Mouse (Mus musculus): ENCODE results near the gene Dpysl5. TPM values are rescaled to one million over a fixed set of nuclear protein-coding genes. Genes with fewer than 3 reads are reported as not detected.

Dpysl5 gene
- polyA plus RNA-seq, 1 experiment from 2014 or later = 109 TPM

GRCm38 (mm10) chr5:30738127-30738828, 26.9 kb downstream of the Dpysl5 start:
- Histone ChIP-seq H3K4me1 (peaks cover 61% of the 10 kb centered on the region), H3K9ac (no peak overlapping the region), H3K4me3 (replicated peaks) (no peak overlapping the region), H3K36me3 (replicated peaks) (peaks cover 16% of the 10 kb centered on the region; the same call in 1 of the 2 replicates), H3K9me3 (no peaks in the 10 kb centered on the region), H3K4me2 (peak overlapping the region; percentile 8; the same call in 1 of the 2 replicates), H3K27ac (peak overlapping the region; percentile 61), H3K27me3 (no peaks in the 10 kb centered on the region)
- WGBS = 50% methylated on average over 10 of the region's 10 CpGs
- peak; percentile 42; the same call in 1 of the 2 replicates for ATAC-seq (ENCODE audit: low FRiP score)

DNA sequence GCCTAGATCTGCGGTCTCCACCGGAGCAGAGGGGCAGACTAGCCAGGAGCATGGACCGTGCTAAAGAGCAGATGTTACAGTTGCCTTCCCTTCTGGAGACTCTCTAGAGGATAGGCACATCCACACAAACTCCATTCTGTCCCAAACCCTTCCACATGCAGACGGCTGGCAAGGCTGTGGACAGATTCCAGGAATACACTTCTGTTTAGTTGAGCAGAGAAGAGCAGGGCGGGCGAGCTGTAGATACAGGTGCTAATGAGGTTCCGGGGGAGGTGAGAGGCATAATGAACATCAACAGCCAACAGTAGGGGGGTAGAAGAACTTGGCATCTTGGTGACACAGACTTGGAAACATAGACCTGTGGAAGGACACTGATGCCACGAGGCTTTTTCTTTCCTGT, 28.2 kb downstream of the Dpysl5 start:
- 67% methylated on average over 8 of the region's 8 CpGs for WGBS
- Histone ChIP-seq H3K4me3 (replicated peaks) (no peak overlapping the region), H3K27ac (0 out of 2 replicates have a peak overlapping the region, but pooled peaks have one; percentile 9), H3K9me3 (no peaks in the 10 kb centered on the region), H3K27me3 (no peaks in the 10 kb centered on the region), H3K4me1 (peaks cover 51% of the 10 kb centered on the region), H3K4me2 (no peak overlapping the region), H3K9ac (no peak overlapping the region), H3K36me3 (replicated peaks) (peaks cover 22% of the 10 kb centered on the region)
- no peak for ATAC-seq (ENCODE audit: low FRiP score)

GRCm38 (mm10) chr5:30749582-30750311, 38.4 kb downstream of the Dpysl5 start:
- 69% methylated on average over 12 of the region's 12 CpGs for WGBS
- Histone ChIP-seq H3K27ac (0 out of 2 replicates have a peak overlapping the region, but pooled peaks have one; percentile 56), H3K9ac (no peak overlapping the region), H3K4me2 (no peak overlapping the region), H3K9me3 (no peaks in the 10 kb centered on the region), H3K27me3 (no peaks in the 10 kb centered on the region), H3K36me3 (replicated peaks) (peaks cover 95% of the 10 kb centered on the region), H3K4me1 (peaks cover 8% of the 10 kb centered on the region), H3K4me3 (replicated peaks) (no peak overlapping the region)
- ATAC-seq (ENCODE audit: low FRiP score) = no peak

- Histone ChIP-seq H3K4me1 (peaks cover 8% of the 10 kb centered on the region), H3K36me3 (replicated peaks) (peaks cover 90% of the 10 kb centered on the region), H3K9ac (no peak overlapping the region), H3K4me2 (no peak overlapping the region), H3K27me3 (no peaks in the 10 kb centered on the region), H3K27ac (no peak overlapping the region), H3K9me3 (no peaks in the 10 kb centered on the region), H3K4me3 (replicated peaks) (no peak overlapping the region)
- 88% methylated on average over 5 of the region's 5 CpGs for WGBS
- ATAC-seq (ENCODE audit: low FRiP score) = no peak
Measured at GRCm38 (mm10) chr5:30751071-30751470, 39.7 kb downstream of the Dpysl5 start.

- no peaks in the 10 kb centered on the region for H3K9me3 ChIP-seq
- no peak overlapping the region for H3K27ac ChIP-seq
- no peak for ATAC-seq (ENCODE audit: low FRiP score)
- no peak overlapping the region for H3K4me2 ChIP-seq
- H3K9ac ChIP-seq = no peak overlapping the region
- no peak overlapping the region for H3K4me3 ChIP-seq (replicated peaks)
- peaks cover 73% of the 10 kb centered on the region for H3K36me3 ChIP-seq (replicated peaks)
- H3K4me1 ChIP-seq = peaks cover 8% of the 10 kb centered on the region
- WGBS = 89% methylated on average over 4 of the region's 4 CpGs
- no peaks in the 10 kb centered on the region for H3K27me3 ChIP-seq
Measured at GRCm38 (mm10) chr5:30753128-30753527, 41.8 kb downstream of the Dpysl5 start.

DNA sequence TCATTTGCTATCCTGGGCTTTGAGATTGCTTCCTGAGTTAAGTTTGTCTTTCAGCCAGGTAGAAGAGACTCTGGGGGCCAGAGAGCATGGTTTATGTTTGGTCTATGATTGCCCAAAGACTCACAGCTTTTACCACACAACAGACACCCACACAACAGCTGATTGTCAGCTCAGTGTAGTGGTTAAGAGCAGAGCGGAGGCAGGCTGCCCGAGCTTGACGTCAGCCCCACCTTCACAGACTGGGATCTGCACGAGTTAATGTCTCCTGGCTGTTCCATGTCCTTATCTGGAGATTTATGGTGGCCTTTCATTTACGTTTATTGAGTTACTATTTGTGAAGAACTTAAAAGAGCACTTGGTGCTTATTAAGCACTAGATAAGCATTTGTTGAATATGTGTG, 43.9 kb downstream of the Dpysl5 start:
- H3K27me3 ChIP-seq = no peaks in the 10 kb centered on the region
- H3K4me3 ChIP-seq (replicated peaks) = no peak overlapping the region
- 90% methylated on average over 5 of the region's 5 CpGs for WGBS
- no peak overlapping the region for H3K4me2 ChIP-seq
- H3K9ac ChIP-seq = no peak overlapping the region
- no peaks in the 10 kb centered on the region for H3K9me3 ChIP-seq
- H3K36me3 ChIP-seq (replicated peaks) = peaks cover 52% of the 10 kb centered on the region
- ATAC-seq (ENCODE audit: low FRiP score) = no peak
- H3K4me1 ChIP-seq = peaks cover under 1% of the 10 kb centered on the region; the same call in 1 of the 2 replicates
- H3K27ac ChIP-seq = no peak overlapping the region

DNA sequence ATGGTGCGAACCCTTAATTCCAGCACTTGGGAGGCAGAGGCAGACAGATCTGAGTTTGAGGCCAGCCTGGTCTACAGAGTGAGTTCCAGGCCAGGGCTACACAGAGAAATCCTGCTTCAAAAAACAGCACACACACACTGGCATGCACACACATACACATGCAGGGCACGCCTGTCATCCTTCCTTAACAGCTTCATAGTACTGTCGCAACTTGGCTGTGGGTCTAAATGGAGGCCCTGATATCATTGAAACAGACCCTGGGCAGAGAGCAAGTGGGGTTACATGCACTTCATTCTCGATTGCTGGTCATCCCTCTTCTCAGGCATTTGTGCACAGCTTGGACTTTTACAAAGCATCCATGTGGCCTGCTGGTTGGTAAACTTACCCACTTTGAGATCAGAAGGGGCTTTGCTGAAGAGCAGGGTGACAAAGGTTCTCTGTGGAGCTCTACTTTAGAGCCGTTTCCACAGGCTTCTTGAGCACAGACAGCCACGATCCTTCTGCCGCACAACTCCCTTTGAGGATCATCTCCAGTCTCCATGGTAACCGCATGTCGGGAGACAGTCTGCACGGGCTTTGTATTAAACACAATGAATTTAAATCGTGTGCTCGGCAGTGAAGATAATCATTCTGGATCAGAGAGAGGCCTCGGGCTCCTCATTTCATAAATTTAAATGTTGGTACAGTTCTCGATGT, 51.6 kb downstream of the Dpysl5 start:
- Histone ChIP-seq H3K4me1 (peaks cover 51% of the 10 kb centered on the region), H3K4me3 (replicated peaks) (no peak overlapping the region), H3K9ac (peak overlapping the region; percentile 33; the same call in 1 of the 2 replicates), H3K4me2 (peak overlapping the region; percentile 19), H3K27me3 (no peaks in the 10 kb centered on the region), H3K9me3 (no peaks in the 10 kb centered on the region), H3K27ac (peak overlapping the region; percentile 88), H3K36me3 (replicated peaks) (peaks cover 15% of the 10 kb centered on the region)
- peak; percentile 88 for ATAC-seq (ENCODE audit: low FRiP score)
- WGBS = 38% methylated on average over 14 of the region's 14 CpGs

DNA sequence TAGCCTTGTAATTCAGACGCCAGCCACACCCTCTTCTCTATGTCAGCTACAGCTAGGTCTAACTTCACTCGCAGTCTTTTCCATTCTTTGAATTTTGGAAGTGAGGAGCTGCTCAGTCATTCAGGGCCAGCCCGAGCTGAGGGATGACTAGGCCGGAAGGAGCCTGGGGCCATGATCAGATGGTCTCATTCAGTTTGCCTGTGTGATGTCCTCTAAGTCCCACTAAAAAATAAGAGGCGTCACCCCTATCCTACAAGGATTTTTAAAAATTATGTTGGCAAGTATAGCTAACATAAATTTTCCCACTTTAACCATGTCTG, 52.1 kb downstream of the Dpysl5 start:
- peak; percentile 59 for ATAC-seq (ENCODE audit: low FRiP score)
- Histone ChIP-seq H3K4me2 (no peak overlapping the region), H3K36me3 (replicated peaks) (peaks cover 15% of the 10 kb centered on the region), H3K27me3 (no peaks in the 10 kb centered on the region), H3K4me3 (replicated peaks) (no peak overlapping the region), H3K27ac (peak overlapping the region; percentile 88), H3K9me3 (no peaks in the 10 kb centered on the region), H3K4me1 (peaks cover 56% of the 10 kb centered on the region), H3K9ac (peak overlapping the region; percentile 33; the same call in 1 of the 2 replicates)
- WGBS = 55% methylated on average over 5 of the region's 5 CpGs

DNA sequence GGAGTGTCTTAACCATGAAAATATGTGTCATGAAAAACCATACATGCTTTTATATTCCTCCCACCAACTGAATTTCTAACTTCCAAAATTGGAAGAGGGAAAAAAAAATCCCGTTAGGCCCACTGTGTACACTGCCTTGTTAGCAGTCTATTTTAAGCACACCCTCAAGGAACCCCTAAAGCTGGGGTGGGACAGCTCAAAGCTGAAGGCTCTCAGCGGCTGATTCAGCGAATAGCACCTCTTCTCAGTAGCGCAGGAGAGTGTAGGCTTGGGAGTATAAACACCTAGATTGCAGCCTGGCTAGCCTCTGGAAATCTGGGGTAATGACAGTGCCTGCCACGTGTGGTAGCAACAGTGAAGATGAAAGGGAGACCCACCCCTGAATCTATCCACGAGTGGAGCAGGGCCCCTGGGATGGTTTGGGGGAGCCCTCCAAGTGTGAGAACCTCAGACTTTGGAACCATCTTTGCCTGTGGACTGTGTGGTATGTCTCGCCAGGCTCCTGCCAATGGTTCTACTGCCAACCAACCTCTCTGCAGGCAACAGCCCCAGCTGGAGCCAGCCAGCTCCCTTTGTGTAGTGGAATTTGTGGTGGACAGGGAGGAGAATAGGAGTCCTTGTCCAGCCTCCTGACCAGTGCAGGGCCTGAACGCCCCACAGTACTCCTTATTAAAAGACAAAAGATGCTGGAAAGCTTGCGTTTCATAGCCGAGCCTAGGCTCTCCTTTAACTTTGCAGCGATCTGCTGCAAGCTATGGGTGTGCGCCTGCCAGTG, 54.4 kb downstream of the Dpysl5 start:
- Histone ChIP-seq H3K4me3 (replicated peaks) (no peak overlapping the region), H3K36me3 (replicated peaks) (peaks cover 15% of the 10 kb centered on the region), H3K9me3 (no peaks in the 10 kb centered on the region), H3K4me1 (peaks cover 65% of the 10 kb centered on the region), H3K27ac (peak overlapping the region; percentile 56; the same call in 1 of the 2 replicates), H3K4me2 (no peak overlapping the region), H3K27me3 (no peaks in the 10 kb centered on the region), H3K9ac (no peak overlapping the region)
- 70% methylated on average over 12 of the region's 12 CpGs for WGBS
- no peak for ATAC-seq (ENCODE audit: low FRiP score)

- no peaks in the 10 kb centered on the region for H3K9me3 ChIP-seq
- H3K27me3 ChIP-seq = no peaks in the 10 kb centered on the region
- ATAC-seq (ENCODE audit: low FRiP score) = peak; percentile 10; the same call in 1 of the 2 replicates
- H3K4me3 ChIP-seq (replicated peaks) = no peak overlapping the region
- WGBS = 77% methylated on average over 4 of the region's 4 CpGs
- peaks cover 59% of the 10 kb centered on the region for H3K4me1 ChIP-seq
- no peak overlapping the region for H3K4me2 ChIP-seq
- H3K9ac ChIP-seq = peak overlapping the region; percentile 21; the same call in 1 of the 2 replicates
- H3K27ac ChIP-seq = peak overlapping the region; percentile 63
- peaks cover 15% of the 10 kb centered on the region for H3K36me3 ChIP-seq (replicated peaks)
Measured at GRCm38 (mm10) chr5:30768082-30768481, 56.7 kb downstream of the Dpysl5 start.

DNA sequence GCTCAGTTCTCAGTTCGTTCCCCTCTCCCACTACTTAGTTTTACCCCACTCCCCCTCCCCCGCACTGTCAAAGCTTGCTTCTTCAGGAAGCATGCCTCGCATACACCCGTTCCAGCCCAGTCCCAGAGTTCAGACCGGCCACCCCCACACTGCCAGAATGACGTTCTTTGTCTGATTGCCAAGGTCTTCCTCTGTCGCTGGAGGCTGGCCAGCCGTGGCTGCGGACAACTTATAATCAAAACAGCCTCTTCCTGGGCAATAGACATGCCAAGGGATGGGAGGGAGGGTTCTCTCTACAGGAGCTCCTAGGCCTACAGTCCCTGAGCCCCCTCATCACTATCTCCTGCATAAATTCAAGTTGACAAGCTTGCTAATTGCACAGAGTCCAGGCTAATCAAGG, 57.2 kb downstream of the Dpysl5 start:
- Histone ChIP-seq H3K4me2 (no peak overlapping the region), H3K4me3 (replicated peaks) (no peak overlapping the region), H3K36me3 (replicated peaks) (peaks cover 15% of the 10 kb centered on the region), H3K27ac (peak overlapping the region; percentile 27; the same call in 1 of the 2 replicates), H3K4me1 (peaks cover 55% of the 10 kb centered on the region), H3K9ac (no peak overlapping the region; the same call in 1 of the 2 replicates), H3K9me3 (no peaks in the 10 kb centered on the region), H3K27me3 (peaks cover 2% of the 10 kb centered on the region; the same call in 1 of the 2 replicates)
- WGBS = 28% methylated on average over 9 of the region's 9 CpGs
- ATAC-seq (ENCODE audit: low FRiP score) = peak; percentile 45; the same call in 1 of the 2 replicates

Measured in forebrain, embryonic 12.5 days (tissue).